Mouse (Mus musculus): ENCODE data around the gene Cacng2. TPM values are rescaled to one million over a fixed set of nuclear protein-coding genes. Genes with fewer than 3 reads are reported as not detected.
"Not testable (repeated sequence)": the region's sequence is repeated elsewhere in the genome, so short reads cannot be mapped to it uniquely, and the experiment has no call there.

The Cacng2 gene
- total RNA-seq, 2 experiments from 2014 or later = 36.1 to 37.5 TPM

DNA sequence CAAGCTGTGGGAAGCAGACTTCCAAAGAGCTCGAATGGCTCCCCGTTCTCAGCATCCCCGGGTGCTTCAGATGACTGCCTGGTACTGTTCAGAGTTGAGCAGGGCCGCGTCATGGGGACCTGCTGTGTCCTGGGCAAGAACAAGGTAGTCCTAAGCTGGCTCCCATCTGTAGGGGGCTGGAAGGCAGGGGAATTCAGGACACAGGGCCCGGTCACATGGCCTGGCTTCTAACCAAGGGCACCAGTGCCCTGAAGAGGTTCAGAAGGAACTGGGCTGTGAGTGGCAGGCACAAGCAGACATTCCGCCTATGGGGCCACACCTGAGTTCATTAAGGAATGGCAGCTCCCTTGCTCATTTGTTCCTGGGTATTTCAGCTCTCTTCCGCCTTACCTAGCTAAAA lies 37.7 kb downstream of the Cacng2 start:
- no peak for DNase-seq

DNA sequence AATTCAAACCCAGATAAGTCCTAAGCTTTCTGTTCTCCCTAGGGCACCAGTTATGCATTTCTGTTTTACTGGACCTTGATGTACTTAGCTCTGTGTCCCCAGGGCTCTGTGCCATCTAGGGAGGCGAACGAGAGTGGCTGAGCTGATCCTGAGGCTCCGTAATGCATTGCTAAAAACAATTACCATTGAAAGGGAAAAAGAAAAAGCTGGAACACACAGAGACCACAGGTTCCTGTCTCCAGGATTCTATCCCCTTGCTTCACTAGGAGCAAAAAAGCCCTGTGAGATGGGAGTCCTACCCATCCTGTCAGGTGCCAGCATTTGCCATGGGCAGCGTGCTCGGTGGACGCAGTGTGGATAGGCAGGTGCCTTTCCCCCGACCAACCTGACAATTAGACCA lies 38.4 kb downstream of the Cacng2 start:
- no peak for DNase-seq

DNA sequence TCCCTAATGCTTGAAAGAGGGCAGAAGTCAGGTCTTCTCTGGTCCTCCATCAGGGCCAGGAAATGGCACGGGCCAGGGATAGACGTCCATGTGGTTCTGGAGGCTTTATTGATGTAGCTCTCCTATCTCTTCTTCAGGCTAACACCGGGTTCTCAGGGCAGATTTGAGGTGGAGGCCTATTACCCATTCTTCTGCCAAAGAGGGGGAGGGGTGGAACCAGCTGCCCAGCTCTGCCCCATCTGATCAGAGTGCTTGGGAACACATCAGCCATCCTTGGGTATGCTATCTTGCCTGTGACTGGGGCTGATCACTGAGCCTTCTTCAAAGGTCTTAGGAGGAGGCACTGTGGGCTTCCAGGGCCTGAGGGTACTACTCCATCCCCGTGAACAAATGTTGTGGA lies 39.5 kb downstream of the Cacng2 start:
- DNase-seq = no peak

GRCm38 (mm10) chr15:78078776-78079628 lies 40.8 kb downstream of the Cacng2 start:
- DNase-seq = no peak

- no peak for DNase-seq
Measured at GRCm38 (mm10) chr15:78078206-78078605, 41.6 kb downstream of the Cacng2 start.

DNA sequence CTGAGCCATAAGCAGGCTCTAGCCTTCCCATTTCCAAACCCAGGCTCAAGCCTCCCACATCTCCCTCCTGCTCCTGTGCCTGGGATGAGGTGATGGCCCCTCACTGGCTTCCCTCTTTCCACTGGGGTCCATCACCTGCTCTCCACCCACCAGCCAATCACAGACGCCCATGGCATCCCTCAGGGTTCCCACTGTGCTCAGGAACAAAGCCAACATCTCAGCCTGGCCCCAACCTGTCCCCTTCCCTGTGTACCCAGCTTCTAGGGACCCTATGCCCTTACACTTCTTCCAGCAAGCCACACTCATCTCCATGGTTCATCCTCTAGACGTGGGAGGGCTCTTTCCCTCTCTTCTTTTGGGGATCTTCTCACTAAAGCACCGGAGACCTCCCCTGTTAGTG lies 43.9 kb downstream of the Cacng2 start:
- no peak for DNase-seq

DNA sequence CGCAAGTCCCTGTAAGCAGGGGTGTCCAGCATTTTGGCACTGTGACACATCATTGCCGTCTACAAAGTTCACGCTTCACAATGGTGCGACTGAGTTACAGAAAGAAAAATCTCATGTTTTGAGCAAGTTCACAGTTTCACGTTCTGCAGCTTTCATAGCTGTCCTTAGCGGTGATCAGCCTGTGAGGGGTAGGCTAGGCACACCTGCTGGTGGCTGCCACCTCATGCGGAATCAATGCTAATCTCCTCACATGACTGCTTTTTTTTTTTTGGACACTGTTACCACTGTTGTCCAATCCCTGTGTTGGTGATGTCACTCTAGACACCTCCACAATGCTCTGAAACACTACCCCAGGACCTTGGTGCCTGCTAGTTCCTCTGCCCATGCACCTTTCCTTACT lies 46.7 kb downstream of the Cacng2 start:
- DNase-seq = no peak

DNA sequence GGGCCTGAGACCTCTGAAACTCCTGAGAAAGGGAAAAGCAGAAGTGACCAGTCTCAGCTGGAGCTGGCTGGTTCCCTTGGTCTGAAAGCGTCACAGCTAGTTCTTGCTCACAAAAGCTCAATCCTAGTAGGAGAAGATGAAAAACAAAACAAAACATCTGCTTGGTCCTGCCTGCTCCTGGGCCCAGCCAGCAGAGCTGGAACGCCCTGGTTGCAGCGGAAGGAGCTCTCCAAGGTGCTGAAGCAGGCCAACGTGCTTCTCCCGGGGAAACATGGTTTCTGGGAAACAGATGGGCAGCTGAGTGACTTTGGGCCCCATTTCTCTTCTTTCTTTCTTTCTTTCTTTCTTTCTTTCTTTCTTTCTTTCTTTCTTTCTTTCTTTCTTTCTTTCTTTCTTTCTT lies 53.4 kb downstream of the Cacng2 start:
- DNase-seq = no peak

- DNase-seq = no peak
Measured at GRCm38 (mm10) chr15:78065541-78065940, 54.3 kb downstream of the Cacng2 start.

- no peak for DNase-seq
Measured at GRCm38 (mm10) chr15:78064340-78064739, 55.5 kb downstream of the Cacng2 start.

GRCm38 (mm10) chr15:78062467-78062866 lies 57.4 kb downstream of the Cacng2 start:
- no peak for DNase-seq

DNA sequence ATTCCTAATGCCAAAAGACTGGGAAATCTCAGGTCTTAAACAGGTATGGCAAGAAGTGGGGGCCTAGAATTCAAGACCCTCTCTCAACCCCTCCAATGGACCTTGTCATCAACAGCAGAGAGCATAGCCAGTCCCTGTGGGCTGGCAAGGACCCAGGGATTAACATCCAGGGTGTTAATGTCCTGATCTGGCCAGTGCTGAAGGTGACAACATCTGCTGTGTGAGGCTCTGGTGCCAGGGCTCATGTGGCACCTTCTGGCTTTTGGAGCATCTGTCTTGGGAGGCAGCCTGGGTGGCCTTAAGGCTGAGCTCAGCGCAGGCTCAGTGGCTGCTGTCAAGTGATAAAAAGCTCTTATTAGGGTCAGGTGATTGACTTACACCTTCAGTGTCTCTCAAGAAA lies 62.9 kb downstream of the Cacng2 start:
- DNase-seq = no peak

DNA sequence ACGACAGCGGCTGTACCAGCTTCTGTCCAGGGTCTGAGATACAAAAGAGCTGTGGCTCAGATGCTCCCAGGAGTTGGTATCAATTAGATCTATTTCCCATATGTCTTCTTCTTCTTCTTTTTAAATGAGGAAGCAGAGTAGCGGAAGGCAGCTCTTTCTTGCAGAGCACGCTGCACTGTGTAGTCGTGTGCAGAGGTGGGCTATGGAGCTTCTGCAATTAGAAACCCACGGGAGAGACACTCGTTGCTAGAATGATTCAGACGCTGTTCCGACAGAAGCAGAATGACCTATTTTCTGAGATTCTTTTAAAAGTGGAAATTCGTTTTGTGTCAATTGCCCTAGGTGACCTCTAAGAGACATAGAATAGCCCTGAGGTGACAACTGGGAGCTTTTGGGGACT lies 69.1 kb downstream of the Cacng2 start:
- no peak for DNase-seq

DNA sequence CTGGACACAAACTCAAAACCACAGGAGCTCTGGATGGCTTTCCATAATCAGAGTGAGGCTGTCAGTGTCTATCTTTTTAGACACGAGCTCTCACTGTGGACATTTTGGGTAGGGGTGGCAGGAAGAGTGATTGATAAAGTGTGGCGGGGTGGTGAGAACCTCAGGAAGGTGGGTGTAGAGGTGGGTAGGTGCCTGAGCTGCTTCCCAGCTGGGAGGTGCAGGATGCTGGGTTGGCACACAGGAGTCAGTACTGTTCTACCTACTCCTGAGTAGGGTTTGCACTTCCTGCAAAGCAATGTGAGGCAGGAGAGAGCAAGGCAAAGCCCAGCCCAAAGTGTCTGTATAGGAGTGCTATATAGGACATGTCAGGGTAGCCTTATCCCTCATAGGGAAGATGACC lies 69.9 kb downstream of the Cacng2 start:
- no peak for DNase-seq

GRCm38 (mm10) chr15:78045842-78046241 lies 74.0 kb downstream of the Cacng2 start:
- no peak for DNase-seq

GRCm38 (mm10) chr15:78045314-78045713 lies 74.5 kb downstream of the Cacng2 start:
- DNase-seq = no peak

- DNase-seq = peak; percentile 23 to 24
Measured at GRCm38 (mm10) chr15:78044826-78045225, 75.0 kb downstream of the Cacng2 start.

- DNase-seq = peak in 1 of 2 experiments; percentile 29
Measured at GRCm38 (mm10) chr15:78042706-78043105, 77.1 kb downstream of the Cacng2 start.

DNA sequence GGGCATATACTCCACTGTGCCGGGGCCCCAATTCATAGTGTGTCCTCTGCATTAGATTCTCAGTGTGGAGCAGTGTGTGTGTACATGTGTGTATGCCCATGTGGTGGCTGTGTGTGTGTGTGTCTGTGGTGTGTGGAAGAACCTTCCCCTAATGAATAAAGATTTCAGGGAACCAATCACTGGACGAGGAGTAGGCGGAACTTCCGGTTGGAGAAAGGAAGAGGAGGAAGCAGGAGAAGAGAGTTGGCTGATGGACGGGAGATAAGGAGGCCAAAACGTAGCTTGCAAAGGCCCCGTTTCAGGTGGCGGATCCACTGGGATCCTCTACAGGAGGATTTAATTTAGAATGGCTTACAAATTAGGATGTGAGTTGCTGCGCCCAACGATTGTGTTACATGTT lies 82.2 kb downstream of the Cacng2 start:
- DNase-seq = no peak

DNA sequence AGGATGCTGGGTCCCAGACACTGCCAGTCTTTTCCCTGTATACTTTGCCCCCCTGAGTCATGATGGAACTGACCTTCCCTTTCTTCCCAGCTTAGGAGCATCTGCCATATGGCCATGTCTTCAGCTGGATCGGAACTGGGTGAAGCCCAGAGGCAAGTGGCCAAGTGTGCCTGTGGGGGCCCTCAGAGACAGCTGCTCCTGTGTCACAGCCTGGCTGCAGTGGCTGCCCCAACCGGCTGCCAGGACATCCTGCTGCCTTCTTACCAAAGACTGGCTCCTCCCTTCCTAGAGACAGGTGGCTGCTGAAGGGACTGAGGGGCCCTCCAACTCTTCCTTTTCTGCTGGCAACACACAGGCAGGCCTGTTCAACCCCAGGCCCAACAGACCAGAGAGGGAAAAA lies 83.2 kb downstream of the Cacng2 start:
- no peak for DNase-seq

DNA sequence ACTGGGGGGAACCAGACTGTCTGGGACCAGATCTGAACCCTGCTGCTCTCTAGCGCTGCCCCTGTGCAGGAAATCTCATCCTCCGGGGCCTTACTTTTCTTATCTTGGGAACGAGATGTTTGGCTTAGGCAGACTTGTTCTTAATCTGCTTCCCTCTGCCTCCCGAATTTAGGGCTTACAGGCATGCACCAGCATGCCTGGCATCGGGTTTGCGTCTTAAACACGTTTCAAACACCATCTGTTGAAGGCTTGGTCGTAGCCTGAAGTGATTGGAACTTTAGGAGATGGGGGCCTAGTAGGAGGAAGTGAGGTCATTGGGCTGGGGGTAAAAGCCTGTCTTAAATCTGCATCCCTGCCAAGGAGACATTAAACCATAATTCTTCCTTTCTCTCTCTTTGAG lies 89.9 kb downstream of the Cacng2 start:
- DNase-seq = no peak

DNA sequence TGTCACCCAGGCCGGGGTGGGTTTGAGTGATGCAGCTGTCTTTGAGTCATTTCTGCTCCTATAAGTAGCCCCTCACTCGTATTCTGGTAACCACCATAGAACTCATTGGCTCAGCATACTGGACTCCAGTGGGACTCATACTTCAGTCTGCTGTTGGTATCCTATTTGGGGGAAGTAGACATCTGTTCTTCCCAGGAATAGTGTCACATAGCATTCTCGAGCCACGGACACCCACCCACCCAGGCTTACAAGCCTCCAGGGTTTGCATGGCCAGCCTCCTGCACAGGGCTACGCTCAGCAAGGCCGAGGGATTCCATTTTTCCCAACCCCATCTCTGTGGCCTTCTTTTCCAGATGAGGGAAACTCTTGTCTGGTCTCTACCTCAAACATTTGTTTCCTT lies 93.3 kb downstream of the Cacng2 start:
- no peak for DNase-seq

- DNase-seq = no peak
Measured at GRCm38 (mm10) chr15:78024211-78024610, 95.6 kb downstream of the Cacng2 start.

- no peak for DNase-seq
Measured at GRCm38 (mm10) chr15:78014046-78014445, 105.8 kb downstream of the Cacng2 start.

DNA sequence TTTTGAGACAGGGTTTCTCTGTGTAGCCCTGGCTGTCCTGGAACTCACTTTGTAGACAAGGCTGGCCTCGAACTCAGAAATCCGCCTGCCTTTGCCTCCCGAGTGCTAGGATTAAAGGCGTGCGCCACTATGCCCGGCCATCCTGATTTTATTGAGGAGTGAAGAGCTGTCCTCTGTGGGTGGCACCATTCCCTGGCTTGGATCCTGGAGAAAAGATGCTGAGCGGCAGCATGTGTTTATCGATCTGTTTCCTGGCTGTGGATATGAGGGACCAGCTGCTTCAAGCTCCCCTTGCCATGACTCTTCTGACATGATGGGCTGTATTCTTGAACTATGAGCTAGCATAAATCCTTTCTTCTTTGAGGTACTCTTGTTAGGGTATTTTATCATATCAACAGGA lies 111.6 kb downstream of the Cacng2 start:
- not testable (repeated sequence) for DNase-seq

All from layer of hippocampus, postnatal 36 days (tissue).